Mouse (Mus musculus) CD4-positive, CD25-positive, alpha-beta regulatory T cell, adult 4 months (primary cell): ENCODE results near the gene Gm27021. TPM values are rescaled to one million over a fixed set of nuclear protein-coding genes. Genes with fewer than 3 reads are reported as not detected.

Source experiments
- ATAC-seq: one replicate; pipeline ENCODE4 v1.8.0; 2017
- polyA plus RNA-seq, 2 experiments: library from polyadenylated mRNA; unstranded; fragments of 100-300 nt; shearing (Covaris generic); gene quantifications; one replicate each; pipeline ENCODE4 v1.2.1; 2017

The Gm27021 gene
- polyA plus RNA-seq, 2 experiments from 2014 or later = not detected

DNA sequence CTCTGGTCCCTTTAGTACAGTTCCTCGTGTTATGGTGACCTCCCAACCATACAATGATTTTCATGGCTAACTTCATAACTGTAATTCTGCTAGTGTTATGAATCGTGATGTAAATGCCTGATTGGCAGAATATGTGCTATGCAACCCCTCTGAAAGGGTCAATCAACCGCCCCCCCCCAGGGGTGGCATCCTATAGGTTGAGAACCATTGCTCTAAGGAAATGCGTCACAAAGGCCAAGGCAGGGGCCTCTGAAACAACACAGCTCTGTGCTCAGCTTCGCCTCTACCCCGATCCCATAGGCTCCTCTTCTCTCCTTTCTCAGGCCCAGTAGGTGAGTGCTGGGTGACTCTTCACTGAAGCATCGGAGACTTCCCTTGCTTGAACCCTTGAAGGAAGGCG lies 17.7 kb upstream of the Gm27021 start:
- ATAC-seq = no peak

DNA sequence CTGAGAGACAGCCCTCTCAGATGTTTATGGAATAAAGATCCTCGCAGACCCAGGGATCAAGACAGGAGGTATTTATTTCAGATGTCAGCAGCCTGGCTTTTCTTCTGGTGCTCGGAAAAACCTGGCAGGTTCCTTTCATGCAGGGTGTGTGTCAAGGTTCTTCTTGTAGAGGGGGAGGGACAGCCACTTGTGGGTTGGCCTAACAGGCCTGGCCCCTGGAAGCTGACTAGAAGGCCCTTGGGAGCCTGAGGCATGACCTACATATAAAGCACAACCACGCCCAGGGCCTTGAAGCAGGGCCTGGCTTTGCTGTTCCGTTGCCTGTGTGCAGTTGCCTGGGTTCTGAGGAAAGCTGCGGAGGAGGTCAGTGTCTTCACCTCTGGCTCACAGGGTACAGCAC lies 17.2 kb upstream of the Gm27021 start:
- no peak for ATAC-seq

DNA sequence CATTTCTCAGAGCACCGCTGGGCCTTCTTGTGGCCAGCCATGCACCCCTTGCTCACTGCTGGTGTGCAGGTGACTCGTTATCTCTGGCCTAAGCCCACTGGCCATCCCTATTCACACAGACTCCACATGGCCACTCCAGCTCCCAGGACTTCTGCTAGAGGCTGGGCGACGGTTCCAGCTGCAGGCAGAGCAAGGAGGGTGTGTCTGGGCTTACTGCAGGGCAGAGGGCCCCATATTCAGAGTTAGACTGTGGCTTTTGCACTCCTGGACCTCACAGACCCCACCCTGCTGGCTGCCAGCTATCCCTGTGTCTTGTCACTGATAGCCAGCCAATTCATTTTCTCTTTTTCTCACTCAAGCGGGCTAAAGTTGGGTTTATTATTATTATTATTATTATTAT lies 16.2 kb upstream of the Gm27021 start:
- ATAC-seq = no peak

DNA sequence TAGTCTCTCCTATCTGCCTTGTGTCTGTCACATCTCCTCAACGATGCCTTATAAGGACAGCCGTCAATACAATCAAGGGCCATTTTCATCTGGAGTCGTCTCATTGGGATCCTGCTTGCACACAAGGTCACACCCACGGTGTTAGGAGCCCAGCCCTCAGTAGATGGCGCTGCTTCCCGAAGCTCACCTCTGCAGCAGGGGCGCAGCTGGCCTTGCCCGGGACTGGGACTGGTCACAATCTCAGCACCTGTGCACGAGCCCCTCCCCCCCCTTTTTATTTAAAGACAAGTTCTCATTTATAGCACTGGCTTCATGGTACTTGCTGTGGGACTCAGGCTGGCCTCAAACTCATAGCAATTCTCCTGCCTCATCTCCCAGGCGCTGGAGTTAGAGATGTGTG lies 15.7 kb upstream of the Gm27021 start:
- peak; percentile 80 for ATAC-seq

DNA sequence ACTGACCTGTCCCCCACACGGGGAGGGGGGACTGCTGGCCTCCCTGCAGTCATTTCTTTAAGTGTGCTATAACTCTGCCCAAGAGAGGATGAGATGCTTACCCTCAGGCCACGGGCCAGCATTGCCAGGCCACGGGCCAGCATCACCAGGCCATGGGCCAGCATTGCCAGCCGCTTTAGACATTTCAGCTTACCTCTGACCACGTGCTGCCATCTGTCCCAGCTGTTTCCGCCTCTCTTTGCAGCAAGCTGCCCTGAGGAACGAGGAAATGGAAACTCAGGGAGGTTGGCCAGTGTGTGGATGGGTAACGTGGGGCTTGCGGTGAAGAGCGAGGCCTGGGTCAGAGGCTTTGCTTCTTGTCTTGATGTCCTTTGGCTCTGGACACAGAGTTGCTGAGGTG lies 13.2 kb upstream of the Gm27021 start:
- no peak for ATAC-seq

DNA sequence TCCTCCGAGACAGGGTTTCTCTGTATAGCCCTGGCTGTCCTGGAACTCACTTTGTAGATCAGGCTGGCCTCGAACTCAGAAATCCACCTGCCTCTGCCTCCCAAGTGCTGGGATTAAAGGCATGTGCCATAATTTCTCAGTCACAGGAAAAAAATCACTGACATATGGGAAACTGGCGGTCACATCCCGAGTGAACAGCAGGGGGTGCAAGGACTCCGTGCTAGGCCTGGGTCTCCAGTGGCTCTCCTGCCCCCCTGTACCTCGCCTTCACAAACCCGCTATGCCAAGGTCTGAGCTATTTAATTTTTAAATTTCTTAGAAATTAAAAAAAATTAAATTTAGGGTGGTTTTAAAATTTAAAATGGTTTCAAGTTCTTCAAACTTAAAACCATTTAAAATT lies 12.5 kb upstream of the Gm27021 start:
- peak; percentile 42 for ATAC-seq

DNA sequence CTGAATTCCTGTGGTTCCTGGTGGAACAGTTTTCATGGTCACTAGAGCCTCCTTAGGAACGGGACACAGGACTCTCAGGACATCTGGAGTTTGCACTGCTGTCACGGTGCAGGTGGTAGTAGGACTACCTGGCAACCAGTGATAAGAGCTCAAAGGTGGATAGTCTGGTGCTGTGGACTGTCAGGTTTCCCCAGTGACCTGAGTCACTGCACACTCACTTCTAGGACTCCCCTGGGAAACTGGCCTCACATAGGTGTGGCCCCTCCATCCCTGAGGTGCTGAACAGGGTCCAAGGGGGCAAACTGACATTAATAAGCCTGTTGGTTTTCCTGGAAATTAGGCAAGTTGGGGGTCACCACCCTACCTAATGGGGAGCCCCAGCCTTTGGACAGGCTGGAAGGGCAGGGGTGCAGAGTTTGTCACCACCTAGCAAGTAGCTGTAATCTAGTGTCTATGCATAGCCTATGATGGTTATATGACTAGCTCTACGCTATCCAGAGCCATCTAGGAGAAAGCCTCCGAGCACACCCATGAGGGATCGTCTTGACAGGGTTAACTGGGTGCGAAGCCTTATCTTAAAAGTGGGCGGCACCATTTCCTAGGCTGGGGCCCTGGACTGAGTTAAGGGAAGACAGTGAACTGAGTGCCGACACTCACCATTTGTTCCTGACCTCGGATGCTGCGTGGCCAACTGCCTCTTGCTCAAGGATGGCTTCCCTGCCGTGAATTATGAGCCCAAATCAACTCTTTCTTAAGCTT lies 11.9 kb upstream of the Gm27021 start:
- no peak for ATAC-seq

DNA sequence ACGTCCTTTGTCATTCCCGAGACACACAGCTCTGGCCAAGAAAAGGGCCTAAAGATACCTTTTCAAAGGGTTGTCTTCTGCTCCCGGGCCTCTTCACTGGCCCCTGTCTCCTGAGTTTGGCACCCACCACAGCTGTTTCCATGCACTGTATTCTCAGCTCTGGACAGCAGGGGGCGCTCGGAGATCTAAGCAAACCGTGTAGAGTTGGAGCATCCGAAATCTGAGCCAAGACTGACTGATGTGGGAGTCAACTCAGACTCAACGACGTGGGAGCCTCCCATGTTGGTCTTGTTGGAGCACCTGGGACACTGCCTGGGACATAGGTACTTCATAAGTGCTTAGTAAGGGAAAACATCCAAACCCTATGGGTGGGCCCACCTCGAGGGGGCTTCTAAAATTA lies 10.6 kb upstream of the Gm27021 start:
- ATAC-seq = peak; percentile 79

DNA sequence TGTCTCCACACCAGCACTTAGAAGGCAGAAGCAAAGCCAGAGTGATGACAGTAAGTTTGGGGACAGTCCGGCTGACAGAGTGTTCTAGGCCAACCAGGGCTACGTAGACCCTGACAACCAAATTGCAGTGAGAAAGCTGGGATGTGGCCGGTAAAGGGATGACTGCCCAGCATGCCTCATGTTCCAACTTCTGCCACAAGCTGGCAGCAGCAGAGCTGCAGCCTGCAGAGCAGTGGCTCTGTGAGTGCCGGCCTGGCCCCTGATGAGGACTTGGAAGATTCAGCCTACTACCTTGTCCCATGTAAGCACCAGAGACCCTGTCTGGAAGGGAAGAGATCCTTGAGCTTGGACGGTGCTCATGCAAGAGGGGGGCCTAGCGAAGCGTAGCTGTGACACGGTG lies 7.8 kb upstream of the Gm27021 start:
- ATAC-seq = no peak

DNA sequence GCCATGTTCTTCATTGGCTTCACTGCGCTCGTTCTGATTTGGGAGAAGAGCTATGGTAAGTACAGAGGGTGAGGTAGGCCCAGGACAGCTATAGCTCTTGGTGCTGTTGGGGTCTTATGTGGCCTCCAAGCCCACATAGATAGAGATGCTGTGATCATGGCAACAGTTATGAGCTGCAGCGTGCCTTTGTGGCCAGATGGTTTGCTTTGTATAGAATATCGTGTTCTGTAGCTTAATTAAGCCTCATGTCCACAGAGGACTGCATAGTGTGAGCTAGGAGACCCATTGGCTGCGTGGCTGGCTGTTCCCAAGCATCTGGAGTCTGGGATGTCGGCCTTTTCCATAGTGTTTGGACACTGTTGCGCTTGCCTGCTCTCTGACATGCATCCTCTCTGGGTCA lies 5.4 kb upstream of the Gm27021 start:
- ATAC-seq = no peak

DNA sequence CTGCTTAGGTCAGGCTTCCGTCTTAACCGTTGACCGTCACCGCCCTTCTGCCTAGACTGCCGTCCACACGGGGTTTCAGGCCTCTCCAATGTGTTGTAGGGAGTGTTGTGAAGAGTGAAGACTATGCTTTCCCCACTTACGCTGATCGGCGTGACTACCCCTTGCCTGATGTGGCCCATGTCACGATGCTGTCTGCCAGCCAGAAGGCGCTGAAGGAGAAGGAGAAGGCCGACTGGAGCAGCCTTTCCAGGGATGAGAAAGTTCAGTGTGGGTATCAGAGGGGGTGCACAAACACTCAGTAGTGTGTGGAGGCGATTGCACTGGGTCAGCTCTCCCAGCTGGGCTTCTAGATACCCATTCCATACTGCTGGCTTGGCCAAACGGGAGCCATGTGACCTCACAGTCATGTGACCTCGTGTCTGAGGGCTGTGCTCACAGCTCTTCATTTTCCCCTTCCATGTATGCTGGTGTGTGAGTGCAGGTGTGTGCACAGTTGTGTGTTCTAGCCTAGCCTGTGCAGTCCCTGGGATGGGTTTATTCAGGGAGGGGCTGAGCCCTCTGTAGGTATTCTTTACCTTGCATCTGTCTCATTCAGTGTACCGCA lies 4.8 kb upstream of the Gm27021 start:
- no peak for ATAC-seq

DNA sequence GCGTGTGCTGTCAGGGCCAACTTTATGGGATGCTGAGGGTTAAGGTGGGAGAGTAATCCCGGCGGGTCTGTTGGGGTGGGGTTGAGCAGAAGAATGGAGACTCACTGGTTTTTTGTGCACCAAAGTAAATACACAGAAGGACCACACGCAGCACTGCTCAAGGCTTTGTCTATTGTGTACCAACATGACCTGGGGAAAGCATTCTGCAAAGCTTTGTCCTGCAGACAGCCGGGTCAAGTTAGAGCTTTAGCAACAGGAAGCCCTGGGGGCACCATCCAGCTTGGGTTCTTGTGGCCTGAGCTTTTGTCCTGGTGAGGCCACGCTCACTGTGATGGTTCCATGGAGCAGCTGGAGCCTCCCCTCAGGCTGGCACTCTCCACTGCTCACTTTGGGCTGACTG lies 3.9 kb upstream of the Gm27021 start:
- ATAC-seq = no peak

DNA sequence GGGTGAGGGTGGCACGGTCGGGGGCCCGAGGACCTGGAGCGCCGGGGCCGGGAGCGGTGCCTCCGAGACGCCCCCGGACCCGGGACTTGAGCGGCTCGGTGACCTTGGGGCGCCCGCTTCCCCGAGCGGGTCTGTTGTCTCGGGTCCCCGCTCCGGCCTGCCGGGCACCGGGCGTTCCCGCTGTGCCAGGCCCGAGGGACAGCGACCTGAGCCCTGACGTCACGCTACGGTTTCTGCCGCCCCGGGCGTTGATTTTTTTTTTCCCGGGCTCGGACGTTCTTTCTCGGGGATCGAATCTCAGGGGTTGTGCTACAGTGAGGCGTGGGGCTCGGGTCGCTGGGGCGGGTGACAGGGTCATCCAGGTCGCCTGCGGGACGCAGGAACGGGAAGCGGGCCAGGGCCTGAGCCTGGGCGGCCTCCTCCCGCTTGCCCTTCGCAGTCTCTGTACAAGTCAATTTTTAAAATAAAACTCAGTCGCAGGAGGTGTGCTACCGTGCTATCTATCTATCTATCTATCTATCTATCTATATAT lies 561 bp upstream of the Gm27021 start, which contains the start of gene Emc8:
Gene Emc8 (minus strand): TSS at position 200 of the 532 bp plus-strand sequence.
- peak; percentile 1 for ATAC-seq

DNA sequence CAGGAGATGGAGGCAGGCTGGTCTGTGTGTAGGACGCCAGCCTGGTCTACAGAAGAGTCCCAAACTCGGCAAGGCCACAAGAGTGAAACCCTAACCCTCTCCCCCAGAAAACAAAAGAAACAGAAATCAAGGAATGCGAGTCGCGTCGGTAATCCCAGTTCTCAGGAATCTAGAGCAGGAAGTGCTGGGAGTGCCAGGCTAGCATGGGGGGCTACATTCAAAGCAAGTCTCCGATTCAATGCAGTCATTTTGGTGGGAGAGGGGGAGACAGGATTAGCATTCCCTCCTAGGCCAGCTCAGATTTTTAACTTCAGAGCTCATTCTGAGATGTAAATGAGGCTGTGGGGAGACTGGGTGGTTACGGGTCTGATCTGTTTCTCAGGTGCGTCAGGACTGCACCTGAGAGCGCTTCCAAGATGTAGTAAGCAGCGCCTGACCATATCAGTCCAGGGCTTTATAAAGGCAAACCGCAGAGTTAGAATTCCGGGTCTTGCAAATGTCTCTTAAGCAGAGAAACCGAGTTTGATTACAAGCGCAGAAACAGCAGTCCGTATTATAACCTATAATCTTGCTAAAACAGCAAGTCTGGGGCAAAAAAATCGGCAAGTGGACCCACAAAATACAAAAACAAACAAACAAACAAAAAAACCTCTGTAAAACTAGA lies 940 bp downstream of the Gm27021 start:
- ATAC-seq = no peak

DNA sequence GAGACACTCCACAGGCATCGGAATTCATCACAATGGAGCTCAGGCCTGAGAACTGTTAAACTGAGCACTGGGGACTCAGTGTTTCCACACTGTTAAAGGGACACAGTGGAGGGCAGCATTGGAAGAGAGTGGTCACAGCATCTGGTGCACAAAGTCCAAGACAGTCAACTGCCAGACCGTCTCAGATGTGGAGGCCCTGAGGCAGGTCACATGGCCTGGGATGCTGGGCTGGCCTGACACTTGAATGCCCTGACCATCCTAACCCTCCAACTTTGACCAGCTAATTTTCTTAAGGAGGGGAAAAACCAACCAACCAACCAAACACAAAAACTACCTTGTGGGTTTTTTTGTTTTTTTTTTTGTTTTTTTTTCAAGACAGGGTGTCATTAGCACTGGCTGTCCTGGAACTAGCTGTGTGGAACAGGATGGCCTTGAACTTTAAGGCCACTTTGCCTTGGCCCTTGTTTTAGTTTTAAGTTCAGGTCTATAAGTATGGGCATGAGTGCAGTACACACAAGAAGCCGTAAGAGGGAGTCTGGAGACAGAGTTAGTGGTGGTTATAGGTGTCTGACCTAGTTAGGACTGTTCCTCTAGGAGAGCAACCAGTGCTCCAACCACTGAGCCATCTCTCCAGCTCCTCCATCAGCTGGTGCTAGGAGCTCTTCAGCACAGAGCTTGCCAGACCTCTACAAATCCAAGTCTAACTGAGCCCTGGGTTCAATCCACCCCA lies 2.0 kb downstream of the Gm27021 start:
- no peak for ATAC-seq

DNA sequence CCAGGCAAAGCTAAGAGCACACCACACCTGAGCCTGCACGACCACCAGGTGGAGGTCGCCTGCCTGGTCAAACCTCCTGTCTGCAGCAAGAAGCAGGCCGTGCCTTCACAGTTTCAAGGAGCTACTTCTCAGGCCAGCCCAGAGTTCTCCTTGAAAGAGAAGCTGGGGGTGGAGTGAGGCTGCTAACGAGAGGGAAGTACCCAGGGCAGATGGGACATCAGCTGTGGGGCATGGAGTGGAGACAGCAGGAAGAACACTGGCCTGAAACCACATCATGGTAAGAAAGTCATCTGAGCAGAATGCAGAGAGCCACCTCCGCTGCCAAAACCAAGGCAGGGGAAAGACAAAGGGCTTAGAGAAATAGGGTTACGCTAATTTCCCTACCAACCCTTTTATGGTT lies 3.3 kb downstream of the Gm27021 start:
- ATAC-seq = no peak

DNA sequence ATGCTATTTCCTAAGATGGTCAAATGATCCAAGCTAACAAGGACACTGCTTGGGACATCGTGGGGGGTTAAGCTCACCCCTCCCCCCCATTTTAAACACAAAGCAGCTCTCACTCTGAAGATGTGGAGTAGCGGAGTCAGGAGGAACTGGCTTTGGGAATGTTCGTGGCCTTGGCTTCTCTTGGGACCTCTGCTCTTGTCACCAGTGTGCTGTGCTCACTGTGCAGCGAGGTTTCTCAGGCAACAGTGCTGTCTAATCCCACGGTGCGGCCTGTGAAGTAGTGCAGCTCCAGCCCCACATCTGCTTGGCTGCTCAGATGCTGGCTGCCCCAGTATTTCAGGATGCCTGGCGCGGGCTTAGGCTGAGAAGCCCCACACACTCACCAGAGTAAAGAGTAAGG lies 10.5 kb downstream of the Gm27021 start:
- no peak for ATAC-seq

DNA sequence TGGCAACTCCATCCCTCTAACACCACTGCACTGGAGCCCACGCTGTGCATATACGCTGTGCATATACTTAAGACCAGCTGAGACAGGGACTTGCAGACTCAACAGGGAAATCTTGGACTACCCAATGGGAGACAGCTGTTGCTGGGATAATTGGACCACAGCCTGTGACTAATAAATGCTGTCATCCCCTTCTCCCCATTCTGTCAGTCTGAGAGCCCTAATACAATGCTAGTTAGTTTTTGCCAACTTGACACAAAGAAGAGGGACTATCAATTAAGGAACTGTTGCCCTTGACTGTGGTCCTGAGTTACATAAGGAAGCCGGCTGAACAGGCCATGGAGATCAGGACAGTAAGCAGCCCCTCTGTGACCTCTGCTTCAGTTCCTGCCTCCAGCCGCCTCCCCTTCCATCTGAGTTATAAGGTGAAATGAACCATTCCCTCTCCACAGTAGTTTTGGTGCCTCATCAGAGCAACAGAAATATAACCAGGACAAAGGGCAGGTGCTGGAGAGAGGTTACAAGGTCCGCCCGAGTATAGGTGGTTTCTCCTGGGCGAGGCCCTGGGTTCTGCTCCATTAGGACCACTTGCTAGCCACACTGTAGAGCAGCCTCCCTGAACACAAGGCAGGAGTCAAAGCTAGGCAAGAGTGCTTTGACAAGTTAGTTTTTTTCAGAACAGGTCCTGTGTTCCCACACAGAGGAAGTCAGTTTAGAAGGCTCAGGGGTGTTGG lies 11.4 kb downstream of the Gm27021 start:
- ATAC-seq = no peak

DNA sequence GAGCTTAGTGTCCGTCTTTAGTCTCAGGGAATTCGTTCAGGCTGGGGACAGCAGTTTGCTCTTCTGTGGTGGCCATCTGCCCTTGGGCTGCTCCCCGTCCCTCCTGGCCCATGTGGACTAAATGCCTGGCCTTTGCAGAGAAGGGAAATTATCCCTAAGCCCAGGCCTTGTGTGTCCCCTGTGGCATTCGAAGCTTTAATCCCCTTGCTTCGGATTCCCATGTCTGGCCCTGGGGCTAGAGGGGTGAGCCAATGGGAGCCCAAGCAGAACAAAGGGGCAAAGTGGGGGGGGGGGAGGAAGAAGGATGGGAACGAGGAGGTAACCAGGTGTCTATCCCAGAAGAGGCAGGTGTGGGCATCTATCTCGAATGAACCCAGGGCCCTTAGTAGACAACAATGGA lies 20.3 kb downstream of the Gm27021 start, which contains the start of gene 1190005I06Rik:
Gene 1190005I06Rik (minus strand): TSS at position 101 of the 400 bp plus-strand sequence.
- no peak for ATAC-seq

DNA sequence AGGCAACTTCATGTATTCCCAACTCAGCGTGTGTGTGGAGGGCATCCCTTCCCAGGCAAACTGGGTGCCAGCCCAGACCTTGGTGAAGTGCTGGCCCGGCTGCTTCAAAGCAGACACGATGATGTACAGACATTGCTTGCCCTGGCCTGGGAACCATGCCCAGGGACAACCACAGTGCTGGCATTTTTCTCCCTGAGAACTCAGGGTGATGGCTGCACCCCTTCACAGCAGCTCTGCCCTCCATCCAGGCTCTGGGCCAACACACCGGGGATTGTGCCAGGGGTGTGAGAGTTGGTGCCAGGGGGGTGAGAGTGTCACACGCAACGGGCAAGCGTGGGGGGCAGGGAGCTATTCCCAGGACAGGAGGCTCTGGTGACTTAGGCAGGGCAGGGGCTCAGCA lies 23.2 kb downstream of the Gm27021 start:
- ATAC-seq = no peak

DNA sequence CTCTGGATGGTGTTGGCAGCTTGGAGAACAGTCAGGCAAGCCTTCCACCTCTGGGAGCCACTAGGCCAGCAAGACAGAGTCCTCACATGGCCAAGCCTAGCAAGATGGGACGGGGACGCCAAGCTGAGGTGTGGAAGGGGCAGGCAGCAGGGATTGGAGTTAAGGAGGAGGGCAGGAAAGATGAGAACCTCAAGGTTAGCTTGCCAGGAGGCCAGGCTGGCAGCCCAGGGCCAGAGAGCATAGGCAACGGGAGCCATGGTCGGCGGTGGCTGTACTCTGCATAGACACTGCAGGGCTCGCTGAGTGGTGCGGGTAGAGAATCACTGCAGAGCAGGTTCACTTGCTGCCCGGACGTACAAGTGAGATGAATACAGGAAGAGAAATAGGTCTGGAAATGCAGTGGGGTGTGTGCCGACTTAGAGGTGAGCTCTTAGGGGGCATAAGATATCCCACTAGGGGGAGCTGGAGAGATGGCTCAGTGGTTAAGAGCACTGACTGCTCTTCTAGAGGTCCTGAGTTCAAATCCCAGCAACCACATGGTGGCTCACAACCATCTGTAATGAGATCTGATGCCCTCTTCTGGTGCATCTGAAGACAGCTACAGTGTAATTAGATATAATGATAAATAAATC lies 25.7 kb downstream of the Gm27021 start:
- no peak for ATAC-seq

DNA sequence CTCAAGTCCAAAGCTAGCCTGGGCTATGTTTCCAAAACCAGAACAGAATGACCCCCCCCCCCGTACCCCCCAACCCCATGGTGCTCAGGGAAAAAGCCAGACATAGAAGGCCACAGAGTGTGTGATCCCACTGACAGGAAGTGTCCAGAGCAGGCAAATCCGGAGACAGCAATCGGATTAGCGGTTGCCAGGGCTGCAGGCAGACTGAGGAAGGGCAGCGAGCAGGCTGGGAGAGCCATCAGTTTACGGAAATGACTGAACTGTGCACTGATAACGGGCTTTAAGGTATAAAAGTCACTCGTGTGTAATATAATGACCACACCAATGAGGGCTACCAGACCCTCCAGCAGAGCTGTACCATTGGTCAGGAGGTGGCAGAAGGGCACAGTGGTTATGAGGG lies 26.6 kb downstream of the Gm27021 start:
- no peak for ATAC-seq
